Mouse (Mus musculus) heart, postnatal 0 days (tissue): Measurements from ENCODE around the gene P2rx1. TPM values are rescaled to one million over a fixed set of nuclear protein-coding genes. Genes with fewer than 3 reads are reported as not detected.

Experiments
- ATAC-seq: fragments of 200-750 bp; cut with Nextera tagmentation; 2 replicates; pipeline ENCODE4 v1.8.0; 2017; ENCODE audit warnings: low read depth, moderate number of reproducible peaks, moderate library complexity; ENCODE audit not compliant: insufficient read depth
- DNase-seq: peaks from one replicate; pipeline ENCODE4 v3.0.0-alpha.2; 2016; ENCODE audit warnings: low spot score
- H3K27ac ChIP-seq: fragments of 300-500 bp; sonication (generic); 2 replicates; pipeline ENCODE4 v1.5.1; 2014; ENCODE audit warnings: low read depth, mild to moderate bottlenecking
- H3K27me3 ChIP-seq: fragments of 300-500 bp; sonication (generic); 2 replicates; pipeline ENCODE4 v1.6.1; 2014; ENCODE audit warnings: low read length, mixed read lengths; ENCODE audit not compliant: control insufficient read depth, insufficient read depth
- H3K36me3 ChIP-seq: fragments of 300-500 bp; sonication (generic); replicated peaks from 2 replicates; pipeline ENCODE4 v1.6.1; 2014; ENCODE audit warnings: low read length, mixed read lengths; ENCODE audit not compliant: control insufficient read depth, insufficient read depth
- H3K4me1 ChIP-seq: fragments of 300-500 bp; sonication (generic); 2 replicates; pipeline ENCODE4 v1.6.1; 2014; ENCODE audit warnings: antibody characterized with exemption; ENCODE audit not compliant: control insufficient read depth, insufficient read depth
- H3K4me2 ChIP-seq: fragments of 300-500 bp; sonication (generic); 2 replicates; pipeline ENCODE4 v1.6.1; 2014; ENCODE audit warnings: low read depth, mild to moderate bottlenecking, low read length, moderate library complexity
- H3K4me3 ChIP-seq: fragments of 300-500 bp; sonication (generic); 2 replicates; pipeline ENCODE4 v1.5.1; 2014; ENCODE audit warnings: low read depth, low read length
- H3K9ac ChIP-seq: fragments of 300-500 bp; sonication (generic); replicated peaks from 2 replicates; pipeline ENCODE4 v1.6.1; 2014; ENCODE audit warnings: low read depth, low read length, mixed read lengths
- H3K9me3 ChIP-seq: fragments of 300-500 bp; sonication (generic); replicated peaks from 2 replicates; pipeline ENCODE4 v1.6.1; 2016; ENCODE audit warnings: low read length; ENCODE audit not compliant: control insufficient read depth
- CTCF ChIP-seq: IDR thresholded peaks from 2 replicates; pipeline ENCODE4 v1.5.1; 2016; ENCODE audit warnings: antibody characterized with exemption, control low read depth, low read depth
- EP300 ChIP-seq: IDR thresholded peaks from 2 replicates; pipeline ENCODE4 v1.6.1; 2016; ENCODE audit warnings: antibody characterized with exemption, low read depth
- WGBS: fragments of 180-500 bp; shearing (Covaris S2); extraction: QIAGEN DNeasy Blood & Tissue Kit; methylation state at CpG from one replicate; pipeline ENCODE4 v1.1.7; 2014; 5-methylcytosine and 5-hydroxymethylcytosine counted together
- polyA plus RNA-seq: library from polyadenylated mRNA; unstranded; fragments of >200 nt; fragmentation: Nextera tagmentation; extraction: Ambion mirVana; gene quantifications from 2 replicates; pipeline ENCODE4 v1.2.1, GENCODE M21; 2015
- total RNA-seq: library from RNA; depleted of rRNA; stranded (reverse); fragments of >200 nt; gene quantifications from 2 replicates; pipeline ENCODE4 v1.2.3, GENCODE M21; 2014; ENCODE audit warnings: low replicate concordance

Gene P2rx1
- total and polyA plus RNA-seq, 2 experiments from 2014 or later, result 0.71 to 24.8 TPM

DNA sequence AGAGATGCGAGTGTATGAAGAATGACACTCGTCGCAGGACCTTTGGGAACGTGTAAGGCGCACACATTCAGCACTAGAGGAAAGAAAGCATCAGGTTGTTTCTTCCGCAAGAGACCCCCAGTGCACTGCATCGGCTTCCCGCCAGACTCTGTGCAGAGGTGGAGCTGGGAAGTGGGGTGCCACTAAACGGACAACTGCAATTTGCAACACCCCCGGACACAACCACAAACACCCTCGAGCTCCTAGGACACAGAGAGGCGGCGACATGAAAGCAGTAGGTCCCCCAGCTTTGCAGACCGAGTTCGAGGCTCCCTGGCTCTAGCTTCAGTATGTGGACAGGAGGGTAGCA is 38.2 kb upstream of the P2rx1 start:
- H3K4me1 ChIP-seq, result no peaks in the 10 kb centered on the region; the same call in 1 of the 2 replicates
- H3K4me3 ChIP-seq, result peak overlapping the region; percentile 39
- 8% methylated on average over 15 of the region's 15 CpGs for WGBS
- ATAC-seq, result no peak
- no peak for DNase-seq
- peak overlapping the region; percentile 57 for H3K4me2 ChIP-seq
- H3K9ac ChIP-seq, result no peak overlapping the region
- no peak for TF ChIP-seq CTCF
- TF ChIP-seq EP300, result no peak
- no peaks in the 10 kb centered on the region for H3K9me3 ChIP-seq
- no peaks in the 10 kb centered on the region for H3K36me3 ChIP-seq
- no peak overlapping the region for H3K27ac ChIP-seq
- peaks cover 26% of the 10 kb centered on the region for H3K27me3 ChIP-seq

DNA sequence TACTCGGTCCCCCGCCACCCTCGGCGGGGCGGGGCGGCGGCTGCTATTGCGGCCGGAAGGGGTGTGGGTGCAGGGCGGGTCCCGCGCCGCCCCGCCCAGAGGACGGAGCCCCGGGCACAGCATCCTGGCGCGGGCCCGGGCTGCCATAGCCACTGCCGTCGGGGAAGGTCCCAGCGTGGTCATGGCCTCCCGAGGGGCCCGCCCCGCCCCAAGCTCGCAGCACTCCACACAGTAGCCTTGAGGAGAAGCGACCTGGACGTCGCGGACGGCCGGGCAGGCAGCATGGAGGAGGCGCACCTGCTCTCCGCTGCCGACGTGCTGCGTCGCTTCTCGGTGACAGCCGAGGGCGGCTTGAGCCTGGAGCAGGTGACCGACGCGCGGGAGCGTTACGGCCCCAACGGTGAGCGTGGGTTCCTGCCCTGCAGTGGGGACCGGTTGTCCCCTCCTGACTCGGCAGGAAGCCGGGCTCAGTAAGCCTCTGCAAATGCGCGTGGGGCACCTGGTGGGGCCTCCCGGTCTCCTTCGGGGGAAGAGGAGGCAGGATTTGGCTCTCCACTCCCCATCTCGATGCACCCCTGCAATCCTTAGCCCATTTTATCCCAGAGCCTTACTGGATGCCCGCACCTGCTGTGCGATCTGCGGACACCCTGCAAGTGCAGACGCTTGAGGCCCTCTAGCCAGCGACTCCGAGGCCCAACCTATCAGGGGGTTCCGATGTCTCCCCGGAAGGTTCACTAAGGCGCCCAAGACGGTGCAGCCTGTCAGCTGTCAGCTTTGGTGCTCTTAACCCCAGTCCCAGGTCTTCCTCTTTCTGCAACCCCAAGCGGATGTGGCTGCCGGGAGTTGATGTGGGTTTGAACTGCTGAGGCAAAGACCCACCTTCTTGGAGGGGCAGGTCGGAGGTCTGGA is 37.6 kb upstream of the P2rx1 start, which contains the start of gene Atp2a3:
Atp2a3 (plus strand) TSS at position 98 of the 909 bp plus-strand sequence.
- ATAC-seq (peak; percentile 49), DNase-seq (no peak)
- no peak for TF ChIP-seq EP300
- no peak for TF ChIP-seq CTCF
- Histone ChIP-seq H3K36me3 (no peaks in the 10 kb centered on the region), H3K4me3 (peak within 1 kb of the TSS; percentile 39), H3K27ac (no peak within 1 kb of the TSS), H3K4me2 (peak within 1 kb of the TSS; percentile 57), H3K4me1 (no peaks in the 10 kb centered on the region), H3K9me3 (no peaks in the 10 kb centered on the region), H3K9ac (no peak within 1 kb of the TSS), H3K27me3 (peaks cover 26% of the 10 kb centered on the region)
- 5% methylated on average over 69 of the region's 70 CpGs for WGBS

- ATAC-seq (no peak), DNase-seq (no peak)
- H3K9me3 ChIP-seq, result no peaks in the 10 kb centered on the region
- TF ChIP-seq CTCF (no peak), EP300 (no peak)
- no peak overlapping the region for H3K9ac ChIP-seq
- H3K36me3 ChIP-seq, result no peaks in the 10 kb centered on the region
- 80% methylated on average over 2 of the region's 2 CpGs for WGBS
- H3K27ac ChIP-seq, result no peak overlapping the region
- H3K4me2 ChIP-seq, result peak overlapping the region; percentile 4; the same call in 1 of the 2 replicates
- H3K4me1 ChIP-seq, result no peaks in the 10 kb centered on the region
- H3K27me3 ChIP-seq, result peaks cover 26% of the 10 kb centered on the region
- H3K4me3 ChIP-seq, result no peak overlapping the region
These were observed 36.5 kb upstream of the P2rx1 start for GRCm38 (mm10) chr11:72962378-72962777.

DNA sequence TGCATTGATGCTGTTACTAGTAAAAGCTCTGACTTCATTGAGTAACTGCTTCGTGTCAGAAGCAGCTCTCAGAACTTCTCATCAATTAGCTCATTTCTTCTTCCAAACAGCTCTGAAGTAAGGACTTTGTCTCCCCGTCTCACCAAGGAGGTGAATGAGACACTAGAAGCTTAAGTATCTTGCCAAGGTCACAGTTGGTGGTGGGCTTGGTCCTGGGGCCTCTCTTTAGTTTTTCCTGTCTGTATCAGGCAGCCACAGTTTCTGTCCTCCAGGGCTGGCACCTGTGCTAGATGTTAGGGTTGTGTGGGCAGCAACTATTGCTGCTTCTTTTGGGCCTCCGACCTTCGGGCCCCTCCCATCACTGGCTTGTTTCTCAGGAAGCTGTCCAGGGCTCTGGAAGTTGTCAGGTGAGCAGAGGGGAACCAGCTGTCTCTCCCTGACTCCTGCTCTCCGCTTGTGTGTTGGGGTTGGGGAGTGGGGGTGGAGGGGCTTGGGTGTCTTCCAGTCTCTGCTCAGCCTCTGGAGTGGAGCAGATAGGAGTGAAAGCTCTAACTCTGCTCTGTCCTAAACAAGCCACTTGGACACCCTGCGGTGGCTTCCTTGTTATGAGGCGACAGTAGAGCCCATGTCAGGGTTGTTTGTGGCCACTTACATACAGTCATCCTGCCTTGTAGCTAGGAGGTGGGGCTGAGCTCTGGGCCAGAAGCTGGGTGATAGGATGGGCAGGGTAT is 35.7 kb upstream of the P2rx1 start:
- WGBS, result 34% methylated on average over 7 of the region's 7 CpGs
- no peak overlapping the region for H3K27ac ChIP-seq
- H3K27me3 ChIP-seq, result peaks cover 26% of the 10 kb centered on the region
- no peaks in the 10 kb centered on the region for H3K36me3 ChIP-seq
- H3K9me3 ChIP-seq, result no peaks in the 10 kb centered on the region
- TF ChIP-seq EP300 (no peak), CTCF (no peak)
- no peak overlapping the region for H3K9ac ChIP-seq
- no peak for DNase-seq
- ATAC-seq, result no peak
- peak overlapping the region; percentile 4; the same call in 1 of the 2 replicates for H3K4me2 ChIP-seq
- no peaks in the 10 kb centered on the region for H3K4me1 ChIP-seq
- no peak overlapping the region for H3K4me3 ChIP-seq

DNA sequence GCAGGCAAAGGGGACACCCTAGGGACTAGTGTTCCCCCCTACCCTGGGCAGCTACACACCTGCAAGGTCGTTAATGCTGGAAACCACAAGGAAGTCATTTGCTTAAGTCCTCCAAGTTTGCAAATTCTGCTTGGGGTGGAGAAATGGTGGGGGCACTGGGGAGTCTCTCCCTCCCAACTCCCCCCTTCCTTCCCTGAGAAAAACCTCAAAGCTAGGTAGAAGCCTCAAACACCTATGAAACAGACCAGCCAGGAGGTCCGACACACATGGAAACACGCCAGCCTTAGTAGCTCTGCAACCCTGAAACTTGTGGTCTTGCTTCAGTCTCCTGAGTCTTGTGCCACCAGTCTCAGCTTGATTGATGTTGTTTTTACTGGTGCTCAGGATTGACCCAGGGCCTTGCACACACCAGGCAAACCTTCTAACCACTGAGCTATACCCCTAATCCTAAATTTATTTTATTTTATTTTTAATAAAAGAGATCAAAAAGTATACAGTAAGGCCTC is 35.1 kb upstream of the P2rx1 start:
- no peaks in the 10 kb centered on the region for H3K4me1 ChIP-seq
- no peak overlapping the region for H3K4me2 ChIP-seq
- ATAC-seq, result no peak
- 63% methylated on average over 3 of the region's 3 CpGs for WGBS
- no peak overlapping the region for H3K9ac ChIP-seq
- peaks cover 26% of the 10 kb centered on the region for H3K27me3 ChIP-seq
- no peak overlapping the region for H3K4me3 ChIP-seq
- DNase-seq, result no peak
- no peaks in the 10 kb centered on the region for H3K36me3 ChIP-seq
- H3K27ac ChIP-seq, result no peak overlapping the region
- H3K9me3 ChIP-seq, result no peaks in the 10 kb centered on the region
- no peak for TF ChIP-seq EP300
- no peak for TF ChIP-seq CTCF
